Mouse (Mus musculus) B cell, adult 2 months (primary cell): ENCODE data around the gene Arid4b.

Experiments used
- DNase-seq, 2 experiments: peaks; one replicate each; pipeline ENCODE4 v3.0.0; 2022

The Arid4b gene

GRCm38 (mm10) chr13:14062209-14063012 lies 621 bp upstream of the Arid4b start:
- no peak for DNase-seq

GRCm38 (mm10) chr13:14063942-14064271 lies 875 bp downstream of the Arid4b start:
- no peak for DNase-seq

GRCm38 (mm10) chr13:14064341-14065027 lies 1.5 kb downstream of the Arid4b start:
- peak; percentile 73 for DNase-seq

DNA sequence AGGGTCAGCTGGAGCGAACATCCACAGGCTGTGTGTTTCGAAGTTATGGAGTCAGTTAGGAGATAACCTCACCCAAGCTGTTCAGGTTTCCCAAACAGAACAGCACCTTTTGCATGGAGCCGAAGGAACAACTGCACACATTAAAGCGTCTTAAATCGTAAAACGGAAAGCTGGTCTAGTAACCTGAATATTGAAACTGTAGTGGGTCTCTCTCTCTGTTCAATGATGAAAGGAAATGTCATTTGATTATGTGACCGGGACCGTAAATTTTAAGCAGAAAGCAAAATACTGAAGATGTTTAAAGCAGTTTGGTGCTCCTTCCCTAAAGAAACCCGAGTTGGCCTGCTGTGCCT lies 2.0 kb downstream of the Arid4b start:
- DNase-seq: no peak

- DNase-seq: no peak
Observed at GRCm38 (mm10) chr13:14065701-14066100, 2.7 kb downstream of the Arid4b start.

- no peak for DNase-seq
Observed at GRCm38 (mm10) chr13:14068035-14068434, 5.0 kb downstream of the Arid4b start.

DNA sequence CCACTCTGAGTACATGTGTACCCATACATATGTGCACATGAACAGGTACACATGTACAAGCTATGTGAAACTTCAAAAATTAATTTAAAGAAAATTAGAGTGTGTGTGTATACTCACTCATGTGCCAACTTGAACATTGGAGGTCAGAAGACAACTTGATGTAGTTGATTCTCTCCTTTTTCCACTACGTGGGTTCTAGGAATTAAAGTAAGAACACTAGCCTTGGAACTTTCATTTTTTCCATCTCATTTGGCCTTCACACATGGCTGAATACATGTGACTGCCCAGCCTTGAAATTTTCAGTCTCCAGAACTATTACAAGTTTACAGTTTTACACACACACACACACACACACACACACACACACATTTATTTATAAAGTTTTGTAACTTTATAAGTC lies 6.3 kb downstream of the Arid4b start:
- DNase-seq: no peak

DNA sequence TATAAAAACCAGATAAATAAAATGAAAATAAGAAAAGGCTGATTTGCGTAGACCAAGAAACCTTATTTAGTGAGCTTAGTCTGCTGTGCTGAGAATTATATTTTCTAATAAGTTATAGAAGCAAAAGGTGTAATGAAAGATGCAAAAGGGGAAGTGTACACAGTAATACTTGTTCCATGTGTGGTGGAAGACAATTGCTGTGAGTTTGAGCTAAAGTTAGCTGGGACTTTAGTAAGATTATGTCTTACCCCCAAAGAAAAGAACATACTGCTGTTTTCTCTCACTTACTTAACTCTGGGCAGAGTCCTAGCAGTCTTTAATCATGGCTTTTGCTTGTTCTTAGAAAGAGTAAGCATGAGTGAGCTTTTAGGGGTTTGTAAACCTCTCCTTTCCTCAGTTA lies 11.3 kb downstream of the Arid4b start:
- DNase-seq: no peak

- DNase-seq: no peak
Observed at GRCm38 (mm10) chr13:14075326-14075725, 12.3 kb downstream of the Arid4b start.

- DNase-seq: no peak
Observed at GRCm38 (mm10) chr13:14088669-14089068, 25.6 kb downstream of the Arid4b start.

DNA sequence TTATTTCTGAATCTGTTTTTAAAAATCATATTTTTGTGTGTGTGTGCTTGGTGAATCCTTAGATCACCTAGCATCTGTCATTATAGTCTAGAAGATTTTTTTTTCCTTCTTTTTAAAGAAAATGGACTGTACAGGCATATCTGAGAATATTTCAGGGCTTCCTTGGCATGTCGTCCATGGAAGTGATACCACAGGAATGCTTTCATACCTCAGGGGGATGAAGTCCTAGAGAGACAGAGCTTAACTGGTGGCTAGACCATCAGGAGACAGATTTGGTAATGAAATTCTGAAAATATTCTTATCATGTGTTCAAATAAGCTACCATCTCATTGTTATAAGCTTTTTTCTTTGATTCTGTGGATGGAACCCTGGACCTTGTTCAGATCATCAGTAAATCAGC lies 40.0 kb downstream of the Arid4b start:
- DNase-seq: no peak

GRCm38 (mm10) chr13:14110154-14110873 lies 47.3 kb downstream of the Arid4b start:
- no peak for DNase-seq

GRCm38 (mm10) chr13:14111146-14111545 lies 48.1 kb downstream of the Arid4b start:
- no peak for DNase-seq

GRCm38 (mm10) chr13:14113746-14114528 lies 50.9 kb downstream of the Arid4b start:
- no peak for DNase-seq

GRCm38 (mm10) chr13:14115805-14116204 lies 52.8 kb downstream of the Arid4b start:
- no peak for DNase-seq

GRCm38 (mm10) chr13:14131651-14132050 lies 68.6 kb downstream of the Arid4b start:
- DNase-seq: no peak

GRCm38 (mm10) chr13:14142294-14142966 lies 79.4 kb downstream of the Arid4b start:
- DNase-seq: peak in 1 of 2 experiments; percentile 3

DNA sequence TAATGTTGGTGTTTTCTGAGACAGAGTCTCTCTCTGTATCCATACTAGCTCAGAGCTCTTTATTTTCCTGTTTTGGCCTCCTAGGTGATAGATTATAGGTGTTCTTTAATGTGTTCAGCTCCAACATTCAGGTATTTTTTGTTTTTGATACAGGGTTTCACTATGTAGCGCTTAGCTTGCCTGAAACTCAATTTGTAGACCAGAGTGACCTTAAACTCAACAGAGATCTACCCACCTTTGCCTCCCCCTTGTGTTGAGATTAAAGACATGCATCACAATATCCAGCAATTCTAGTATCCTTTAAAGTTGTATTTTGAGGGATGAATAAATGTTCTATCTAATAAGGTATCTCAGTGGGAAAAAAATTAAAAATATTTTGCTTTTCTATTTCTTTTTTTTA lies 115.0 kb downstream of the Arid4b start:
- peak; percentile 9 to 10 for DNase-seq

DNA sequence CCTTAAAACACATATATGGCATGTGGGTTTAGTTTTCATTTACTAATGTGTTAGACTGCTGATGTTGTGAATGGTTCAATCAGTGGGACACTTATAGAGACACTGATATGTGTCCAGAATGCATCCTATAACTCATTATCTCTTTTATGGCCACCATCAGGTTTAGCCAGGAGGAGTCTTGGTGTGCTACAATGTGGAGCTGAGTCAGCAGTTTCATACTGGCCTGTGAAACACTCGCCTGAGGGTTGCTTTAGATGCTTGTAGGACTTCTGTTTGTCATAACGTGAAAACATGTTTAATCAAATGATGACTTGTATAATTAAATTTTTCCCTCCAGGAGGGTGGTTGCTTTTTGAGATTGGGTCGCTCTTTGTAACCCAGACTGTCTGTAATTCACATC lies 116.6 kb downstream of the Arid4b start:
- DNase-seq: no peak

DNA sequence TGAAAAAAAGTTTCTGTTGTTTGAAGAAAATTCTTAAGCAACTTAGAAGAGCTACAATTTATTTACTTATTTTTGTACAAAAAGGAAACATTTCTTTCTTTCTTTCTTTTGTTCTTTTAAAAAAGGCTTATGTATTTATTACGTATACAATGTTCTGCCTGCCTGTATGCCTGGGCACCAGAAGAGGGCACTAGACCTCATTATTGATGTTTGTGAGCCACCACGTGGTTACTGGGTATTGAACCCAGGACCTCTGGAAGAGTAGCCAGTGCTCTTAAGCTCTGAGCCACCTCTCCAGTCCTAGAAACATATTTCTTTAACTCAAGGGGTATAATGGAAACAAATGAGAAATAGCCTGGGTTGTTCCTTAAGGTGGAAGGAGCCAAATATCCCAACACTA lies 182.9 kb downstream of the Arid4b start:
- DNase-seq: no peak
